Mouse (Mus musculus) left cerebral cortex, adult 2 months (tissue): Measurements from ENCODE around the gene Klc2. TPM values are rescaled to one million over a fixed set of nuclear protein-coding genes. Genes with fewer than 3 reads are reported as not detected.
"Not testable (repeated sequence)": the region's sequence is repeated elsewhere in the genome, so short reads cannot be mapped to it uniquely, and the experiment has no call there.

ENCODE experiments used
- DNase-seq, 2 experiments: peaks; one replicate each; pipeline ENCODE4 v3.0.0; 2021 to 2022; ENCODE audit warnings: low spot score in 2 of 2, mixed read lengths in 1 of 2; ENCODE audit errors: extremely low spot score in 1 of 2
- H3K27ac ChIP-seq: fragments of 200-600 bp; 2 replicates; pipeline ENCODE4 v1.8.1; 2022
- H3K4me3 ChIP-seq: fragments of 200-600 bp; 2 replicates; pipeline ENCODE4 v1.8.1; 2022
- CTCF ChIP-seq: fragments of 200-600 bp; IDR thresholded peaks from 2 replicates; pipeline ENCODE4 v1.8.1; 2022; ENCODE audit warnings: antibody characterized with exemption, mild to moderate bottlenecking, moderate library complexity
- intact Hi-C: fragments of 180-260 bp; cut with DNase I; formaldehyde crosslinking; loops from one replicate; pipeline ENCODE4 v1.15.1; 2025
- long read RNA-seq, 2 experiments: library from polyadenylated mRNA; stranded (forward); transcript quantifications; one replicate each; pipeline ENCODE4 v2.0.0; 2021; ENCODE audit warnings: borderline mapping rate in 2 of 2
- total RNA-seq, 2 experiments: library from RNA; stranded (reverse); gene quantifications; 2 replicates each; pipeline ENCODE4 v1.2.3; 2021

Gene Klc2
- 100 to 1,000 TPM; 279 to 291 TPM for total RNA-seq
- long read RNA-seq, experiment 1, transcript Klc2-204 (16 exons, 3,169 nt): major isoform, 122 of 245 reads
- long read RNA-seq, experiment 1, partial matches to known transcripts: 11 of 245 reads
- long read RNA-seq, experiment 1, other reads (novel, unspliced or antisense): 109 of 245 reads
- long read RNA-seq, experiment 2, transcript Klc2-204 (16 exons, 3,169 nt): major isoform, 77 of 172 reads
- long read RNA-seq, experiment 2, partial matches to known transcripts: 15 of 172 reads
- long read RNA-seq, experiment 2, other reads (novel, unspliced or antisense): 80 of 172 reads

GRCm38 (mm10) chr19:5118384-5118698 is at the start of gene Klc2:
Klc2 (minus strand) TSS chr19:5118560.
- intact Hi-C loops: loop anchor here (2.0 kb wide), 1 partner anchor 20 kb away; no protein-coding TSS in a partner anchor
- DNase-seq: no peak
- peak within 1 kb of the TSS; percentile 81 for H3K4me3 ChIP-seq
- peak within 1 kb of the TSS; percentile 95 for H3K27ac ChIP-seq
- TF ChIP-seq CTCF: no peak

- intact Hi-C loops: loop anchor here (10.0 kb wide), 1 partner anchor 107 kb away; the partner anchor contains the start of gene Pacs1
- TF ChIP-seq CTCF: no peak
- no peak for DNase-seq
- Histone ChIP-seq H3K4me3 (no peak overlapping the region), H3K27ac (no peak overlapping the region)
Measured at GRCm38 (mm10) chr19:5167477-5167876, 49.1 kb upstream of the Klc2 start.

GRCm38 (mm10) chr19:5164380-5164779 is 46.0 kb upstream of the Klc2 start:
- TF ChIP-seq CTCF: peak; percentile 56
- H3K27ac ChIP-seq: no peak overlapping the region
- intact Hi-C loops: loop anchor here (10.0 kb wide), 1 partner anchor 110 kb away; the partner anchor contains the start of gene Pacs1
- no peak overlapping the region for H3K4me3 ChIP-seq
- DNase-seq: no peak

- peak overlapping the region; percentile 57 for H3K27ac ChIP-seq
- no peak for DNase-seq
- H3K4me3 ChIP-seq: no peak overlapping the region
- TF ChIP-seq CTCF: no peak
- intact Hi-C loops: loop anchor here (10.0 kb wide), 1 partner anchor 113 kb away; the partner anchor contains the start of gene Pacs1
Measured at GRCm38 (mm10) chr19:5161913-5162312, 43.6 kb upstream of the Klc2 start.

GRCm38 (mm10) chr19:5152261-5152660 is 33.9 kb upstream of the Klc2 start:
- no peak for DNase-seq
- Histone ChIP-seq H3K27ac (peak overlapping the region; percentile 90), H3K4me3 (no peak overlapping the region)
- TF ChIP-seq CTCF: no peak
- intact Hi-C loops: no loop called here

GRCm38 (mm10) chr19:5151741-5152140 is 33.4 kb upstream of the Klc2 start:
- TF ChIP-seq CTCF: no peak
- H3K4me3 ChIP-seq: no peak overlapping the region
- H3K27ac ChIP-seq: peak overlapping the region; percentile 90
- DNase-seq: no peak
- intact Hi-C loops: loop anchor here (1.0 kb wide), 1 partner anchor 57 kb away; no protein-coding TSS in a partner anchor

- H3K27ac ChIP-seq: peak overlapping the region; percentile 90
- intact Hi-C loops: loop anchor here (1.0 kb wide), 1 partner anchor 57 kb away; no protein-coding TSS in a partner anchor
- peak; percentile 78 for TF ChIP-seq CTCF
Measured at GRCm38 (mm10) chr19:5151331-5151730, 33.0 kb upstream of the Klc2 start.

GRCm38 (mm10) chr19:5150358-5150757 is 32.0 kb upstream of the Klc2 start:
- peak overlapping the region; percentile 90 for H3K27ac ChIP-seq
- DNase-seq: peak; percentile 38 to 44
- no peak for TF ChIP-seq CTCF
- H3K4me3 ChIP-seq: no peak overlapping the region
- intact Hi-C loops: no loop called here

More at GRCm38 (mm10) chr19:5151331-5151730, 33.0 kb upstream of the Klc2 start:
- peak; percentile 63 to 69 for DNase-seq
- no peak overlapping the region for H3K4me3 ChIP-seq

GRCm38 (mm10) chr19:5149041-5149440 is 30.7 kb upstream of the Klc2 start:
- DNase-seq, H3K4me3 ChIP-seq, H3K27ac ChIP-seq, intact Hi-C loops: not testable (repeated sequence)

- peak; percentile 75 for TF ChIP-seq CTCF
- peak; percentile 63 to 74 for DNase-seq
- Histone ChIP-seq H3K27ac (peak overlapping the region; percentile 30), H3K4me3 (no peak overlapping the region)
- intact Hi-C loops: loop anchor here (2.0 kb wide), 2 partner anchors 21 to 51 kb away; partner anchors contain the start of genes Klc2 and Yif1a
Measured at GRCm38 (mm10) chr19:5139640-5140039, 21.3 kb upstream of the Klc2 start.

- no peak for DNase-seq
- Histone ChIP-seq H3K27ac (no peak overlapping the region), H3K4me3 (no peak overlapping the region)
- intact Hi-C loops: no loop called here
- no peak for TF ChIP-seq CTCF
Measured at GRCm38 (mm10) chr19:5131237-5131636, 12.9 kb upstream of the Klc2 start.

- H3K27ac ChIP-seq: no peak overlapping the region
- DNase-seq: no peak
- intact Hi-C loops: no loop called here
- H3K4me3 ChIP-seq: no peak overlapping the region
- peak; percentile 56 for TF ChIP-seq CTCF
Measured at GRCm38 (mm10) chr19:5129770-5130169, 11.4 kb upstream of the Klc2 start.

- no peak for DNase-seq
- H3K4me3 ChIP-seq: no peak overlapping the region
- no peak for TF ChIP-seq CTCF
- intact Hi-C loops: no loop called here
- H3K27ac ChIP-seq: no peak overlapping the region
Measured at GRCm38 (mm10) chr19:5124055-5124614, 5.8 kb upstream of the Klc2 start.
